Mouse (Mus musculus): ENCODE measurements around the gene Ncoa1. TPM values are rescaled to one million over a fixed set of nuclear protein-coding genes. Genes with fewer than 3 reads are reported as not detected.

Ncoa1 gene
- total RNA-seq, 1 experiment, result 13.3 TPM

DNA sequence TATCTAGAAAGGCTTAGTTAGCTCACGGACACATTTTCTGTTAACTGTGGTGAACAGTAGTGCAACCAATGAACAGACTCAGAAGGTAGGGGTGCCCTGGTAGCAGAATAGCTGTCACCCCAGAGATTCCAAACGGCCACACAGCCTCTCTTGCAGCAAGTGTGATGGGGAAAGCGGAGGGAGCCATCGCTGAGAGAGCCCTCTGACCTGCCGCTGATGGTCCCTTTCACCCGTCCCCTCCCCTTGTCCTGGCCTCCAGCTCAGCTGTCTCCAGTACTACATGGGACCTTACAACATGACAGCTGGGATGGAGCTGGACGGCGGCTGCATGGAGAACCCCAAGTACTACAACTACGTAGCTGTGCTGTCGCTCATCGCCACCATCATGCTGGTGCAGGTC lies 270.9 kb downstream of the Ncoa1 start:
- H3K27ac ChIP-seq (ENCODE audit: insufficient read depth, low read depth, low read length, poor library complexity, severe bottlenecking), result no peak overlapping the region
- H3K4me1 ChIP-seq (ENCODE audit: control insufficient read depth in 2 of 2, insufficient read depth in 2 of 2, low read length in 2 of 2, poor library complexity in 1 of 2), result peaks cover 0 to 7% of the 10 kb centered on the region in 2 experiments; a peak in 1 of 4 replicates
- TF ChIP-seq MAFK (IDR thresholded peaks at IDR 0.05; ENCODE audit: insufficient read depth, low read depth, low read length) (no peak), ZC3H11A (IDR thresholded peaks at IDR 0.05; ENCODE audit: borderline replicate concordance, low read depth, low read length) (no peak), HCFC1 (IDR thresholded peaks at IDR 0.05; ENCODE audit: borderline replicate concordance, insufficient read depth, low read length) (no peak), ZNF384 (IDR thresholded peaks at IDR 0.05; ENCODE audit: low read depth, low read length) (no peak), CHD2 (IDR thresholded peaks at IDR 0.05; ENCODE audit: low read depth, low read length) (no peak)
- H3K36me3 ChIP-seq (ENCODE audit: control insufficient read depth, insufficient read depth, low read length, poor library complexity, severe bottlenecking), result peaks cover 21% of the 10 kb centered on the region; the same call in 1 of the 2 replicates
- no peak for DNase-seq (ENCODE audit: low read depth, low spot score)
- no peak overlapping the region for H3K9ac ChIP-seq (ENCODE audit: insufficient read depth, low read depth, low read length, poor library complexity, severe bottlenecking)
- H3K4me3 ChIP-seq (ENCODE audit: insufficient read depth in 1 of 2, low read depth in 1 of 2, low read length in 2 of 2, poor library complexity in 1 of 2, severe bottlenecking in 1 of 2), result no peak overlapping the region
- H3K9me3 ChIP-seq (ENCODE audit: control insufficient read depth, insufficient read depth, low read depth, low read length), result no peaks in the 10 kb centered on the region
- in situ Hi-C loops (cut with MboI; ENCODE audit: low sequenced_read_pairs in 2 of 2, unreplicated experiment in 2 of 2), result no loop called here

DNA sequence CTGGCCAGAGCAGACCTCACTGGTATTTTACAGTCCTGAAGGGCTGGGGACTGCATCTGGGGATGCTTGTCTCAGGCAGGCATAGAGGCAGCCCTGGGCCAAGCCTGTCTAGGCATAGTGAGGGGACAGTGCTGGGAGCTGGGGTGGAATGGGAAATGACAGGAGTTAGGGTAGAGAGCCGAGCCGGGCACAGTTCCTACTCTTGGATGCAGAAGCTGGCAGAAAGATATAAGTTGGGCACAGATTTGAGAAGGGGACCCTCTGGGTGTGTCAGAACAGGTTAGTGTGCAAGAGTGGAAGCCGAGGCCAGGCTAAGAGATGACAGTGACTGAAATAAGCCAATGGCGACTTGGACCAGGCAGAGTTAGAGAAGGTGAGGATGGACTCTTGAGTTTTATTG lies 274.8 kb downstream of the Ncoa1 start:
- in situ Hi-C loops (cut with MboI; ENCODE audit: low sequenced_read_pairs in 2 of 2, unreplicated experiment in 2 of 2), result no loop called here

DNA sequence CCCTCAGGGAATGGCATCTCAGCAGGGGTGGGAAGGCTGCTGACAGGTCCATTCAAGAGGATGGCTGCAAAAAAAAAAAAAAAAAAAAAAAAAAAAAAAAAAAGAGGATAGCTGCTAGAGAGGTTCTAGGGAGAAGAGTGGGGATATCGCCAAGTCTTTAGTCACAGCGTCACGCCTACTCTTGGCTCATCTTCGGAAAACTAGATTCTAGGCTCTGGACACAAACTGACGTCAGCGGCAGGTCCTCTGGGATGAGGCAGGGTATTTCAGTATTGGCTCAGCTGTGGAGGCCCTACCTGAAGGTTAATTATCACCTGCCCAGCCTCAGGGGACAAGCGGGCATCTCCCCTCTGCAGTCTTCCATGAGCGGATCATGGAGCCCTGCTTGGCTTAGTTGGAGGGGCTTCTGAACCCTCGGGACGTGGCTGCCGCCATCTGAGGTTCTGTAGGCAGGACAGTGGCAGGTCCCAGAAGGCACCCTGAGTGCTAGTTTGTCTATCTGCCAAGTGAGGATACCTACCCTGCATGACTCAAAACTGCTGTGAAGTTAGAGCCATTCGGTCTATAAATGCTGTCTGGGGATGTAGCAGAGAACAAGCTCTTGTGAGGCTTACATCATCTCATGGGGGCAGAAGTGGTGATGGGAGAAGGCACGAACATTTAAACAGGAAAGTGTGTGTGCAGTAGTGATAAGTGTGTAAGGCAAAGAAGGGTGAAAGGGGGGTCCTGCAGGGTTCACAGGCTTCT lies 275.4 kb downstream of the Ncoa1 start:
- Histone ChIP-seq H3K9ac (ENCODE audit: insufficient read depth, low read depth, low read length, poor library complexity, severe bottlenecking) (no peak overlapping the region), H3K36me3 (ENCODE audit: control insufficient read depth, insufficient read depth, low read length, poor library complexity, severe bottlenecking) (peaks cover 9% of the 10 kb centered on the region; the same call in 1 of the 2 replicates), H3K9me3 (ENCODE audit: control insufficient read depth, insufficient read depth, low read depth, low read length) (no peaks in the 10 kb centered on the region), H3K4me3 (ENCODE audit: insufficient read depth in 1 of 2, low read depth in 1 of 2, low read length in 2 of 2, poor library complexity in 1 of 2, severe bottlenecking in 1 of 2) (no peak overlapping the region), H3K4me1 (ENCODE audit: control insufficient read depth in 2 of 2, insufficient read depth in 2 of 2, low read length in 2 of 2, poor library complexity in 1 of 2) (peaks cover 0 to 3% of the 10 kb centered on the region in 2 experiments; a peak in 1 of 4 replicates), H3K27ac (ENCODE audit: insufficient read depth, low read depth, low read length, poor library complexity, severe bottlenecking) (no peak overlapping the region)
- in situ Hi-C loops (cut with MboI; ENCODE audit: low sequenced_read_pairs in 2 of 2, unreplicated experiment in 2 of 2), result no loop called here
- no peak for DNase-seq (ENCODE audit: low read depth, low spot score)
- TF ChIP-seq ZNF384 (IDR thresholded peaks at IDR 0.05; ENCODE audit: low read depth, low read length), result peak; percentile 79
- no peak for TF ChIP-seq ZC3H11A (IDR thresholded peaks at IDR 0.05; ENCODE audit: borderline replicate concordance, low read depth, low read length)

More for the DNA sequence above, 274.8 kb downstream of the Ncoa1 start:
- H3K4me1 ChIP-seq (ENCODE audit: control insufficient read depth in 2 of 2, insufficient read depth in 2 of 2, low read length in 2 of 2, poor library complexity in 1 of 2), result peaks cover 0 to 3% of the 10 kb centered on the region in 2 experiments; a peak in 1 of 4 replicates
- no peak overlapping the region for H3K27ac ChIP-seq (ENCODE audit: insufficient read depth, low read depth, low read length, poor library complexity, severe bottlenecking)
- DNase-seq (ENCODE audit: low read depth, low spot score), result no peak
- TF ChIP-seq ZNF384 (IDR thresholded peaks at IDR 0.05; ENCODE audit: low read depth, low read length), result no peak
- no peak for TF ChIP-seq MAFK (IDR thresholded peaks at IDR 0.05; ENCODE audit: insufficient read depth, low read depth, low read length)
- TF ChIP-seq ZC3H11A (IDR thresholded peaks at IDR 0.05; ENCODE audit: borderline replicate concordance, low read depth, low read length), result no peak
- no peak for TF ChIP-seq HCFC1 (IDR thresholded peaks at IDR 0.05; ENCODE audit: borderline replicate concordance, insufficient read depth, low read length)
- no peak for TF ChIP-seq CHD2 (IDR thresholded peaks at IDR 0.05; ENCODE audit: low read depth, low read length)
- no peak overlapping the region for H3K9ac ChIP-seq (ENCODE audit: insufficient read depth, low read depth, low read length, poor library complexity, severe bottlenecking)
- no peaks in the 10 kb centered on the region for H3K9me3 ChIP-seq (ENCODE audit: control insufficient read depth, insufficient read depth, low read depth, low read length)
- no peak overlapping the region for H3K4me3 ChIP-seq (ENCODE audit: insufficient read depth in 1 of 2, low read depth in 1 of 2, low read length in 2 of 2, poor library complexity in 1 of 2, severe bottlenecking in 1 of 2)
- H3K36me3 ChIP-seq (ENCODE audit: control insufficient read depth, insufficient read depth, low read length, poor library complexity, severe bottlenecking), result peaks cover 13% of the 10 kb centered on the region; the same call in 1 of the 2 replicates

DNA sequence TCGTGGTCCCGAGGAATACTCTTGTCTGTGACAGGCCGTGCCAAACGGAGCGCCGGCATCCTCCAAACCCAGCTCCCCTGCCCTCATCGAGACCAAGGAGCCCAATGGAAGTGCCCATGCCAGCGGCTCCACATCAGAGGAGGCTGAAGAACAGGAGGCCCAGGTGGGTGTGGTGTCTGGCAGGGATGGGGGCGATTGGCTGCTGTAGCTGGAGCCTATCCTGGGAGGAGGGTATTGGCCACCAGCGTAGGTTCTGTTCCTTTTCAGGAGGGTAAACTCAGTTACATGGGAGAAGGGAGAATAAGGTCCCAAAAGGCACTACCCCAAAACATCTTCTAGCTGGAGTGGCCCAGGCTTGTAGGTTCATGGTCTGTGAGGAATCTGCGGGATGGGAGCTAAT lies 277.7 kb downstream of the Ncoa1 start:
- Histone ChIP-seq H3K4me3 (ENCODE audit: insufficient read depth in 1 of 2, low read depth in 1 of 2, low read length in 2 of 2, poor library complexity in 1 of 2, severe bottlenecking in 1 of 2) (no peak overlapping the region), H3K36me3 (ENCODE audit: control insufficient read depth, insufficient read depth, low read length, poor library complexity, severe bottlenecking) (peaks cover 7% of the 10 kb centered on the region; the same call in 1 of the 2 replicates), H3K27ac (ENCODE audit: insufficient read depth, low read depth, low read length, poor library complexity, severe bottlenecking) (no peak overlapping the region), H3K4me1 (ENCODE audit: control insufficient read depth in 2 of 2, insufficient read depth in 2 of 2, low read length in 2 of 2, poor library complexity in 1 of 2) (peaks cover 3 to 13% of the 10 kb centered on the region in 2 experiments; a peak in 2 of 4 replicates), H3K9ac (ENCODE audit: insufficient read depth, low read depth, low read length, poor library complexity, severe bottlenecking) (no peak overlapping the region), H3K9me3 (ENCODE audit: control insufficient read depth, insufficient read depth, low read depth, low read length) (no peaks in the 10 kb centered on the region)
- TF ChIP-seq CHD2 (IDR thresholded peaks at IDR 0.05; ENCODE audit: low read depth, low read length), result no peak
- no peak for TF ChIP-seq ZNF384 (IDR thresholded peaks at IDR 0.05; ENCODE audit: low read depth, low read length)
- no peak for TF ChIP-seq HCFC1 (IDR thresholded peaks at IDR 0.05; ENCODE audit: borderline replicate concordance, insufficient read depth, low read length)
- TF ChIP-seq MAFK (IDR thresholded peaks at IDR 0.05; ENCODE audit: insufficient read depth, low read depth, low read length), result no peak
- no peak for TF ChIP-seq ZC3H11A (IDR thresholded peaks at IDR 0.05; ENCODE audit: borderline replicate concordance, low read depth, low read length)
- in situ Hi-C loops (cut with MboI; ENCODE audit: low sequenced_read_pairs in 2 of 2, unreplicated experiment in 2 of 2), result no loop called here
- DNase-seq (ENCODE audit: low read depth, low spot score), result no peak
